Mouse (Mus musculus) megakaryocyte, embryonic 14.5 days (primary cell): ENCODE data around the gene Scrn2. TPM values are rescaled to one million over a fixed set of nuclear protein-coding genes. Genes with fewer than 3 reads are reported as not detected.

Source experiments
- H3K27me3 ChIP-seq: replicated peaks from 2 replicates; pipeline ENCODE3; 2012; ENCODE audit warnings: inconsistent platforms
- H3K36me3 ChIP-seq: replicated peaks from 2 replicates; pipeline ENCODE3; 2012; ENCODE audit warnings: low read length, inconsistent platforms, mixed read lengths
- H3K4me1 ChIP-seq: 2 replicates; pipeline ENCODE4 v1.6.1; 2012; ENCODE audit warnings: inconsistent platforms
- H3K4me3 ChIP-seq: replicated peaks from 2 replicates; pipeline ENCODE3; 2012; ENCODE audit warnings: moderate library complexity, mild to moderate bottlenecking, inconsistent platforms
- H3K9me3 ChIP-seq: 2 replicates; pipeline ENCODE4 v1.6.1; 2012; ENCODE audit warnings: inconsistent platforms
- FLI1 ChIP-seq: IDR thresholded peaks from 2 replicates; pipeline ENCODE4 v1.6.1; 2012; ENCODE audit warnings: low read length, inconsistent platforms, mixed read lengths
- GATA1 ChIP-seq: IDR thresholded peaks from 3 replicates; pipeline ENCODE4 v1.6.1; 2012; ENCODE audit warnings: mixed read lengths, low read length, inconsistent platforms, borderline replicate concordance
- polyA plus RNA-seq: library from polyadenylated mRNA; stranded (reverse); fragments of >175 nt; gene quantifications from 2 replicates; pipeline ENCODE4 v1.2.3, GENCODE M21; 2012; ENCODE audit warnings: low replicate concordance; ENCODE audit not compliant: insufficient read depth

Gene Scrn2
- polyA plus RNA-seq, 1 experiment: 11.2 TPM

GRCm38 (mm10) chr11:96992722-96993311 is 36.9 kb upstream of the Scrn2 start:
- peak overlapping the region; percentile 10 for H3K4me3 ChIP-seq

GRCm38 (mm10) chr11:96995031-96995430 is 34.7 kb upstream of the Scrn2 start:
- H3K9me3 ChIP-seq: no peaks in the 10 kb centered on the region
- no peak for TF ChIP-seq GATA1
- no peak for TF ChIP-seq FLI1
- H3K4me3 ChIP-seq: no peak overlapping the region
- no peaks in the 10 kb centered on the region for H3K36me3 ChIP-seq
- peaks cover 47% of the 10 kb centered on the region for H3K27me3 ChIP-seq
- H3K4me1 ChIP-seq: peaks cover 91% of the 10 kb centered on the region

More at GRCm38 (mm10) chr11:96992722-96993311, 36.9 kb upstream of the Scrn2 start:
- H3K4me1 ChIP-seq: peaks cover 96% of the 10 kb centered on the region
- H3K36me3 ChIP-seq: no peaks in the 10 kb centered on the region
- H3K27me3 ChIP-seq: peaks cover 44% of the 10 kb centered on the region
- no peak; the same call in 2 of the 3 replicates for TF ChIP-seq GATA1
- TF ChIP-seq FLI1: no peak
- peaks cover 8% of the 10 kb centered on the region for H3K9me3 ChIP-seq

GRCm38 (mm10) chr11:96995836-96996772 is 33.6 kb upstream of the Scrn2 start:
- Histone ChIP-seq H3K36me3 (no peaks in the 10 kb centered on the region), H3K4me1 (peaks cover 87% of the 10 kb centered on the region), H3K9me3 (no peaks in the 10 kb centered on the region), H3K4me3 (no peak overlapping the region), H3K27me3 (peaks cover 50% of the 10 kb centered on the region)
- TF ChIP-seq FLI1 (no peak), GATA1 (no peak)

GRCm38 (mm10) chr11:96996773-96997379 is 32.9 kb upstream of the Scrn2 start:
- Histone ChIP-seq H3K36me3 (no peaks in the 10 kb centered on the region), H3K4me1 (peaks cover 83% of the 10 kb centered on the region), H3K27me3 (peaks cover 57% of the 10 kb centered on the region), H3K9me3 (no peaks in the 10 kb centered on the region), H3K4me3 (no peak overlapping the region)
- TF ChIP-seq GATA1 (no peak), FLI1 (no peak)

- H3K9me3 ChIP-seq: no peaks in the 10 kb centered on the region
- no peaks in the 10 kb centered on the region for H3K36me3 ChIP-seq
- H3K27me3 ChIP-seq: peaks cover 62% of the 10 kb centered on the region
- TF ChIP-seq FLI1: no peak
- no peak for TF ChIP-seq GATA1
- H3K4me1 ChIP-seq: peaks cover 77% of the 10 kb centered on the region
- H3K4me3 ChIP-seq: no peak overlapping the region
Observed at GRCm38 (mm10) chr11:96997380-96997956, 32.3 kb upstream of the Scrn2 start.

GRCm38 (mm10) chr11:97003170-97003569 is 26.6 kb upstream of the Scrn2 start:
- peaks cover 73% of the 10 kb centered on the region for H3K27me3 ChIP-seq
- no peaks in the 10 kb centered on the region for H3K36me3 ChIP-seq
- TF ChIP-seq GATA1: no peak
- no peak for TF ChIP-seq FLI1
- H3K4me3 ChIP-seq: no peak overlapping the region
- H3K4me1 ChIP-seq: peaks cover 45% of the 10 kb centered on the region
- H3K9me3 ChIP-seq: no peaks in the 10 kb centered on the region

- no peak for TF ChIP-seq FLI1
- TF ChIP-seq GATA1: no peak
- Histone ChIP-seq H3K4me1 (peaks cover 42% of the 10 kb centered on the region), H3K27me3 (peaks cover 85% of the 10 kb centered on the region), H3K36me3 (no peaks in the 10 kb centered on the region), H3K4me3 (no peak overlapping the region), H3K9me3 (no peaks in the 10 kb centered on the region)
Observed at GRCm38 (mm10) chr11:97007093-97007794, 22.5 kb upstream of the Scrn2 start.

- peaks cover 46% of the 10 kb centered on the region for H3K4me1 ChIP-seq
- no peaks in the 10 kb centered on the region for H3K9me3 ChIP-seq
- H3K4me3 ChIP-seq: no peak overlapping the region
- TF ChIP-seq FLI1 (no peak), GATA1 (no peak)
- no peaks in the 10 kb centered on the region for H3K36me3 ChIP-seq
- H3K27me3 ChIP-seq: peaks cover 84% of the 10 kb centered on the region
Observed at GRCm38 (mm10) chr11:97009198-97009790, 20.4 kb upstream of the Scrn2 start.
